Mouse (Mus musculus): ENCODE data around the gene Agbl1. TPM values are rescaled to one million over a fixed set of nuclear protein-coding genes. Genes with fewer than 3 reads are reported as not detected.

Agbl1 gene
- total and polyA plus RNA-seq, 3 experiments, result 0.08 to 0.21 (median 0.11) TPM

GRCm38 (mm10) chr7:76889416-76890209 is 659.9 kb downstream of the Agbl1 start:
- H3K36me3 ChIP-seq (ENCODE audit: control insufficient read depth, insufficient read depth, low read length), result no peaks in the 10 kb centered on the region
- TF ChIP-seq CTCF (IDR thresholded peaks at IDR 0.05) (no peak), EP300 (IDR thresholded peaks at IDR 0.05; ENCODE audit: insufficient read depth, low read depth, low read length) (no peak), POLR2A (IDR thresholded peaks at IDR 0.05; ENCODE audit: insufficient read depth, low read depth, low read length) (no peak)
- H3K27me3 ChIP-seq (ENCODE audit: control insufficient read depth, insufficient read depth, low read length), result no peaks in the 10 kb centered on the region
- DNase-seq, result no peak
- H3K9ac ChIP-seq (ENCODE audit: low read depth, low read length), result no peak overlapping the region
- no peaks in the 10 kb centered on the region for H3K79me2 ChIP-seq (replicated peaks; ENCODE audit: control insufficient read depth, insufficient read depth, low read length)
- intact Hi-C loops (cut with DNase I), result no loop called here
- no peak overlapping the region for H3K4me3 ChIP-seq
- WGBS, result 72% methylated on average over 22 of the region's 22 CpGs
- no peak overlapping the region for H3K27ac ChIP-seq
- H3K4me1 ChIP-seq (ENCODE audit: control insufficient read depth, insufficient read depth, low read length), result no peaks in the 10 kb centered on the region

GRCm38 (mm10) chr7:76904096-76904495 is 674.4 kb downstream of the Agbl1 start:
- no peaks in the 10 kb centered on the region for H3K36me3 ChIP-seq (ENCODE audit: control insufficient read depth, insufficient read depth, low read length)
- H3K4me1 ChIP-seq (ENCODE audit: control insufficient read depth, insufficient read depth, low read length), result no peaks in the 10 kb centered on the region
- no peaks in the 10 kb centered on the region for H3K79me2 ChIP-seq (replicated peaks; ENCODE audit: control insufficient read depth, insufficient read depth, low read length)
- 81% methylated on average over 1 of the region's 1 CpGs for WGBS
- intact Hi-C loops (cut with DNase I), result no loop called here
- DNase-seq, result no peak
- no peaks in the 10 kb centered on the region for H3K27me3 ChIP-seq (ENCODE audit: control insufficient read depth, insufficient read depth, low read length)
- TF ChIP-seq POLR2A (IDR thresholded peaks at IDR 0.05; ENCODE audit: insufficient read depth, low read depth, low read length) (no peak), CTCF (IDR thresholded peaks at IDR 0.05) (no peak), EP300 (IDR thresholded peaks at IDR 0.05; ENCODE audit: insufficient read depth, low read depth, low read length) (no peak)
- H3K9ac ChIP-seq (ENCODE audit: low read depth, low read length), result no peak overlapping the region
- no peak overlapping the region for H3K4me3 ChIP-seq
- no peak overlapping the region for H3K27ac ChIP-seq

- H3K4me3 ChIP-seq, result no peak overlapping the region
- no peak overlapping the region for H3K9ac ChIP-seq (ENCODE audit: low read depth, low read length)
- no peaks in the 10 kb centered on the region for H3K27me3 ChIP-seq (ENCODE audit: control insufficient read depth, insufficient read depth, low read length)
- 74% methylated on average over 5 of the region's 5 CpGs for WGBS
- H3K36me3 ChIP-seq (ENCODE audit: control insufficient read depth, insufficient read depth, low read length), result no peaks in the 10 kb centered on the region
- no peak for DNase-seq
- TF ChIP-seq POLR2A (IDR thresholded peaks at IDR 0.05; ENCODE audit: insufficient read depth, low read depth, low read length), result no peak
- no peak for TF ChIP-seq EP300 (IDR thresholded peaks at IDR 0.05; ENCODE audit: insufficient read depth, low read depth, low read length)
- no peak for TF ChIP-seq CTCF (IDR thresholded peaks at IDR 0.05)
- H3K27ac ChIP-seq, result no peak overlapping the region
- no peaks in the 10 kb centered on the region for H3K4me1 ChIP-seq (ENCODE audit: control insufficient read depth, insufficient read depth, low read length)
- intact Hi-C loops (cut with DNase I), result no loop called here
- no peaks in the 10 kb centered on the region for H3K79me2 ChIP-seq (replicated peaks; ENCODE audit: control insufficient read depth, insufficient read depth, low read length)
These were observed 682.0 kb downstream of the Agbl1 start for GRCm38 (mm10) chr7:76911672-76912071.

- no peaks in the 10 kb centered on the region for H3K79me2 ChIP-seq (replicated peaks; ENCODE audit: control insufficient read depth, insufficient read depth, low read length)
- H3K4me1 ChIP-seq (ENCODE audit: control insufficient read depth, insufficient read depth, low read length), result no peaks in the 10 kb centered on the region
- H3K4me3 ChIP-seq, result no peak overlapping the region
- H3K36me3 ChIP-seq (ENCODE audit: control insufficient read depth, insufficient read depth, low read length), result no peaks in the 10 kb centered on the region
- no peak for TF ChIP-seq POLR2A (IDR thresholded peaks at IDR 0.05; ENCODE audit: insufficient read depth, low read depth, low read length)
- no peak for TF ChIP-seq EP300 (IDR thresholded peaks at IDR 0.05; ENCODE audit: insufficient read depth, low read depth, low read length)
- TF ChIP-seq CTCF (IDR thresholded peaks at IDR 0.05), result no peak
- H3K9ac ChIP-seq (ENCODE audit: low read depth, low read length), result no peak overlapping the region
- H3K27ac ChIP-seq, result no peak overlapping the region
- DNase-seq, result no peak
- intact Hi-C loops (cut with DNase I), result no loop called here
- H3K27me3 ChIP-seq (ENCODE audit: control insufficient read depth, insufficient read depth, low read length), result no peaks in the 10 kb centered on the region
These were observed 689.2 kb downstream of the Agbl1 start for GRCm38 (mm10) chr7:76918871-76919270.

GRCm38 (mm10) chr7:76921671-76922070 is 692.0 kb downstream of the Agbl1 start:
- Histone ChIP-seq H3K4me3 (no peak overlapping the region), H3K27me3 (ENCODE audit: control insufficient read depth, insufficient read depth, low read length) (no peaks in the 10 kb centered on the region), H3K79me2 (replicated peaks; ENCODE audit: control insufficient read depth, insufficient read depth, low read length) (no peaks in the 10 kb centered on the region), H3K27ac (no peak overlapping the region), H3K9ac (ENCODE audit: low read depth, low read length) (no peak overlapping the region), H3K36me3 (ENCODE audit: control insufficient read depth, insufficient read depth, low read length) (no peaks in the 10 kb centered on the region), H3K4me1 (ENCODE audit: control insufficient read depth, insufficient read depth, low read length) (no peaks in the 10 kb centered on the region)
- TF ChIP-seq CTCF (IDR thresholded peaks at IDR 0.05), result no peak
- no peak for TF ChIP-seq POLR2A (IDR thresholded peaks at IDR 0.05; ENCODE audit: insufficient read depth, low read depth, low read length)
- no peak for TF ChIP-seq EP300 (IDR thresholded peaks at IDR 0.05; ENCODE audit: insufficient read depth, low read depth, low read length)
- no peak for DNase-seq
- intact Hi-C loops (cut with DNase I), result no loop called here
- WGBS, result 60% methylated on average over 2 of the region's 2 CpGs

- no peaks in the 10 kb centered on the region for H3K79me2 ChIP-seq (replicated peaks; ENCODE audit: control insufficient read depth, insufficient read depth, low read length)
- H3K27me3 ChIP-seq (ENCODE audit: control insufficient read depth, insufficient read depth, low read length), result no peaks in the 10 kb centered on the region
- intact Hi-C loops (cut with DNase I), result no loop called here
- no peak overlapping the region for H3K4me3 ChIP-seq
- H3K27ac ChIP-seq, result no peak overlapping the region
- no peaks in the 10 kb centered on the region for H3K36me3 ChIP-seq (ENCODE audit: control insufficient read depth, insufficient read depth, low read length)
- no peaks in the 10 kb centered on the region for H3K4me1 ChIP-seq (ENCODE audit: control insufficient read depth, insufficient read depth, low read length)
- TF ChIP-seq EP300 (IDR thresholded peaks at IDR 0.05; ENCODE audit: insufficient read depth, low read depth, low read length), result no peak
- no peak for TF ChIP-seq POLR2A (IDR thresholded peaks at IDR 0.05; ENCODE audit: insufficient read depth, low read depth, low read length)
- no peak overlapping the region for H3K9ac ChIP-seq (ENCODE audit: low read depth, low read length)
- no peak for DNase-seq
These were observed 705.5 kb downstream of the Agbl1 start for GRCm38 (mm10) chr7:76935219-76935618.
